Mouse (Mus musculus) myocyte (in vitro differentiated cells): ENCODE measurements around the gene Acot11.

Source experiments
- CEBPB ChIP-seq: IDR thresholded peaks from 2 replicates; pipeline ENCODE4 v1.6.1; 2011; ENCODE audit warnings: mild to moderate bottlenecking, moderate library complexity; ENCODE audit not compliant: poor library complexity, insufficient read depth, severe bottlenecking
- E2F4 ChIP-seq: IDR thresholded peaks from one replicate; pipeline ENCODE4 v1.6.1; 2011; ENCODE audit warnings: mild to moderate bottlenecking, control low read depth, moderate library complexity; ENCODE audit not compliant: insufficient read depth
- MAX ChIP-seq: IDR thresholded peaks from one replicate; pipeline ENCODE4 v1.6.1; 2011; ENCODE audit warnings: low read depth, mild to moderate bottlenecking, control low read depth
- MYOD1 ChIP-seq, 3 experiments: IDR thresholded peaks; one replicate each; pipeline ENCODE4 v1.6.1; 2011; ENCODE audit warnings: control low read depth in 2 of 3, low read depth in 2 of 3, mild to moderate bottlenecking in 2 of 3, moderate library complexity in 1 of 3; ENCODE audit not compliant: insufficient read length in 2 of 3, control insufficient read depth in 1 of 3
- MYOG ChIP-seq, 3 experiments: IDR thresholded peaks; one replicate each; pipeline ENCODE4 v1.6.1; 2011; ENCODE audit warnings: control low read depth in 2 of 3, low read depth in 2 of 3, mild to moderate bottlenecking in 2 of 3; ENCODE audit not compliant: insufficient read length in 2 of 3, control insufficient read depth in 1 of 3, insufficient read depth in 1 of 3
- POLR2A ChIP-seq: IDR thresholded peaks from one replicate; pipeline ENCODE4 v1.6.1; 2011; ENCODE audit warnings: low read depth, mild to moderate bottlenecking, control low read depth, moderate library complexity; ENCODE audit not compliant: insufficient read length
- POLR2AphosphoS2 ChIP-seq: IDR thresholded peaks from one replicate; pipeline ENCODE4 v1.6.1; 2011; ENCODE audit warnings: low read depth, control low read depth; ENCODE audit not compliant: insufficient read length
- USF1 ChIP-seq: IDR thresholded peaks from one replicate; pipeline ENCODE4 v1.6.1; 2011; ENCODE audit warnings: low read depth, mild to moderate bottlenecking, control low read depth, moderate library complexity

DNA sequence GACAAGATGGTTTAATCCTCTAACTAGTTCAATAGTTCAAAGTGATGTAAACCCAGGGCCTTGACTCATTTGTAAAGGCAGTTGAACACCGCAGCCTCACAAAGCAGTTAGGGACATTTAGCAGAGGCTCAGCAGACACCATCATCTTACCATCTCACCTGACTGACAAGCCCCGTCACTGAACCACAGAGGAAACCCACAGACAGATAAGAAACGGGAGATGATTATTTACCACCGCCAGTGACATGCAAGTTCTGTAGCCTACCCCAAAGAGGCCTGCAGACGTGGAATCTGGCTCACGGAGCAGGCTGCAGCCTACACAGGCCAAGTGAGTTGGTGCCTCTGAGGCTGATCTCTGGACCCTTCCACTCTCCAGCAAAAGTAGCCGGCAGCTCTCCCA is 10.6 kb downstream of the Acot11 start:
- TF ChIP-seq POLR2AphosphoS2, result no peak
- no peak for TF ChIP-seq MYOD1 (IDR thresholded peaks at IDR 0.05; ENCODE audit: control insufficient read depth in 1 of 3, insufficient read length in 2 of 3, low read depth in 2 of 3)
- no peak for TF ChIP-seq POLR2A
- TF ChIP-seq MYOG (IDR thresholded peaks at IDR 0.05; ENCODE audit: control insufficient read depth in 1 of 3, insufficient read depth in 1 of 3, insufficient read length in 2 of 3, low read depth in 2 of 3), result no peak
- no peak for TF ChIP-seq CEBPB
- TF ChIP-seq E2F4, result no peak
- no peak for TF ChIP-seq MAX
- no peak for TF ChIP-seq USF1
